Mouse (Mus musculus): ENCODE measurements around the gene Rnf10.

The Rnf10 gene

GRCm38 (mm10) chr5:115232516-115232915 lies 40.2 kb downstream of the Rnf10 start:
- POLR2A ChIA-PET: interaction anchor here in 3 of 4 experiments (0.6 to 4.4 kb wide), 56 partner anchors 8 to 442 kb away, joined by 3 to 35 read pairs (median 4); partner anchors contain the start of genes Cabp1 (in 2 of the 3), Dynll1 (in 1 of the 3), Hnf1a (in 1 of the 3) and Mlec (in 1 of the 3)
- CTCF ChIA-PET: interaction anchor here (0.5 to 3.2 kb wide), 24 partner anchors 12 to 1624 kb away, joined by 3 to 16 read pairs (median 3); partner anchors contain the start of gene Coq5 (in 1 of the 4)

GRCm38 (mm10) chr5:115231552-115232120 lies 41.1 kb downstream of the Rnf10 start:
- ChIA-PET CTCF (interaction anchor here (0.6 to 3.2 kb wide), 22 partner anchors 11 to 1623 kb away, joined by 3 to 16 read pairs (median 3); no protein-coding TSS in a partner anchor), POLR2A (interaction anchor here in 3 of 4 experiments (0.5 to 4.4 kb wide), 61 partner anchors 9 to 605 kb away, joined by 3 to 35 read pairs (median 4); partner anchors contain the start of genes Mlec (in 2 of the 3), Rnf10 (in 2 of the 3), Cabp1 (in 1 of the 3) and Coq5 (in 1 of the 3))

GRCm38 (mm10) chr5:115230830-115231551 lies 41.7 kb downstream of the Rnf10 start:
- ChIA-PET POLR2A (interaction anchor here in 3 of 4 experiments (0.5 to 4.4 kb wide), 54 partner anchors 10 to 604 kb away, joined by 3 to 35 read pairs (median 5); partner anchors contain the start of genes Cabp1 (in 2 of the 3), Mlec (in 2 of the 3), Rnf10 (in 2 of the 3) and Coq5 (in 1 of the 3)), CTCF (interaction anchor here in 3 of 4 experiments (0.6 to 3.2 kb wide), 18 partner anchors 10 to 251 kb away, joined by 3 to 16 read pairs (median 3); no protein-coding TSS in a partner anchor)

GRCm38 (mm10) chr5:115222485-115222884 lies 50.2 kb downstream of the Rnf10 start:
- ChIA-PET CTCF (interaction anchor here in 2 of 4 experiments (0.7 to 1.4 kb wide), 3 partner anchors 10 to 57 kb away, joined by 3 to 12 read pairs (median 4); no protein-coding TSS in a partner anchor), POLR2A (interaction anchor here in 2 of 4 experiments (1.1 to 2.0 kb wide), 4 partner anchors 14 to 35 kb away, joined by 3 to 6 read pairs (median 5); no protein-coding TSS in a partner anchor)

- POLR2A ChIA-PET: interaction anchor here in 3 of 4 experiments (0.6 to 2.0 kb wide), 13 partner anchors 9 to 317 kb away, joined by 3 to 6 read pairs (median 3); partner anchors contain the start of genes Acads (in 1 of the 3) and Mlec (in 1 of the 3)
- CTCF ChIA-PET: interaction anchor here in 3 of 4 experiments (0.5 to 1.4 kb wide), 11 partner anchors 9 to 1923 kb away, joined by 3 to 6 read pairs (median 4); no protein-coding TSS in a partner anchor
Measured at GRCm38 (mm10) chr5:115220931-115221640, 51.6 kb downstream of the Rnf10 start.

- ChIA-PET POLR2A (interaction anchor here in 2 of 4 experiments (0.7 to 1.7 kb wide), 9 partner anchors 9 to 38 kb away, joined by 3 to 7 read pairs (median 4); no protein-coding TSS in a partner anchor), CTCF (interaction anchor here in 2 of 4 experiments (0.6 to 1.8 kb wide), 2 partner anchors 18 to 31 kb away, joined by 3 to 4 read pairs; partner anchors contain the start of gene Pop5 (in 1 of the 2))
Measured at GRCm38 (mm10) chr5:115217998-115218397, 54.7 kb downstream of the Rnf10 start.

GRCm38 (mm10) chr5:115215273-115216185 lies 57.2 kb downstream of the Rnf10 start:
- POLR2A ChIA-PET: interaction anchor here (0.6 to 1.7 kb wide), 14 partner anchors 11 to 274 kb away, joined by 3 to 5 read pairs (median 3); partner anchors contain the start of genes Mlec (in 1 of the 4) and Pop5 (in 1 of the 4)
- CTCF ChIA-PET: interaction anchor here in 2 of 4 experiments (0.7 to 1.4 kb wide), 4 partner anchors 20 to 237 kb away, joined by 3 to 9 read pairs (median 6); partner anchors contain the start of genes Cabp1 (in 1 of the 2) and Pop5 (in 1 of the 2)

GRCm38 (mm10) chr5:115214864-115215263 lies 57.8 kb downstream of the Rnf10 start:
- ChIA-PET POLR2A (interaction anchor here (0.5 to 1.7 kb wide), 8 partner anchors 10 to 216 kb away, joined by 3 to 5 read pairs (median 4); partner anchors contain the start of gene Pop5 (in 1 of the 4)), CTCF (interaction anchor here in 2 of 4 experiments (0.7 to 1.4 kb wide), 4 partner anchors 20 to 236 kb away, joined by 3 to 9 read pairs (median 6); partner anchors contain the start of genes Cabp1 (in 1 of the 2) and Pop5 (in 1 of the 2))

GRCm38 (mm10) chr5:115212861-115213260 lies 59.8 kb downstream of the Rnf10 start:
- CTCF ChIA-PET: interaction anchor here (0.5 to 2.0 kb wide), 10 partner anchors 9 to 1160 kb away, joined by 3 to 5 read pairs (median 3); no protein-coding TSS in a partner anchor
- POLR2A ChIA-PET: interaction anchor here (0.6 to 2.8 kb wide), 17 partner anchors 8 to 311 kb away, joined by 3 to 16 read pairs (median 4); partner anchors contain the start of genes Cabp1 (in 1 of the 4) and Pop5 (in 1 of the 4)

- CTCF ChIA-PET: interaction anchor here in 2 of 4 experiments (0.7 to 2.0 kb wide), 4 partner anchors 9 to 31 kb away, joined by 3 to 5 read pairs (median 4); no protein-coding TSS in a partner anchor
- POLR2A ChIA-PET: interaction anchor here (0.6 to 2.8 kb wide), 13 partner anchors 9 to 234 kb away, joined by 3 to 16 read pairs (median 5); partner anchors contain the start of genes Cabp1 (in 1 of the 4) and Pop5 (in 1 of the 4)
Measured at GRCm38 (mm10) chr5:115212451-115212850, 60.2 kb downstream of the Rnf10 start.

- POLR2A ChIA-PET: interaction anchor here (0.5 to 3.1 kb wide), 22 partner anchors 10 to 1898 kb away, joined by 3 to 15 read pairs (median 4); partner anchors contain the start of gene Rnf10 (in 1 of the 4)
- CTCF ChIA-PET: interaction anchor here (0.5 to 4.0 kb wide), 54 partner anchors 9 to 1904 kb away, joined by 3 to 23 read pairs (median 4); partner anchors contain the start of genes Cabp1 (in 3 of the 4), Pop5 (in 2 of the 4) and Hnf1a (in 1 of the 4)
Measured at GRCm38 (mm10) chr5:115210380-115210779, 62.3 kb downstream of the Rnf10 start.

- ChIA-PET CTCF (interaction anchor here (0.5 to 4.0 kb wide), 19 partner anchors 8 to 730 kb away, joined by 3 to 23 read pairs (median 4); partner anchors contain the start of gene Cabp1 (in 2 of the 4)), POLR2A (interaction anchor here (0.6 to 7.7 kb wide), 50 partner anchors 10 to 1230 kb away, joined by 3 to 70 read pairs (median 4); partner anchors contain the start of genes Cabp1 (in 3 of the 4), Pop5 (in 2 of the 4), Dynll1 (in 1 of the 4) and Mlec (in 1 of the 4))
Measured at GRCm38 (mm10) chr5:115208601-115209000, 64.1 kb downstream of the Rnf10 start.

GRCm38 (mm10) chr5:115207892-115208291 lies 64.8 kb downstream of the Rnf10 start:
- ChIA-PET CTCF (interaction anchor here (0.5 to 4.0 kb wide), 32 partner anchors 9 to 1770 kb away, joined by 3 to 23 read pairs (median 4); partner anchors contain the start of genes Cabp1 (in 2 of the 4) and Tmem119 (in 1 of the 4)), POLR2A (interaction anchor here (0.6 to 7.7 kb wide), 52 partner anchors 10 to 283 kb away, joined by 3 to 70 read pairs (median 5); partner anchors contain the start of genes Cabp1 (in 4 of the 4), Pop5 (in 2 of the 4), Rnf10 (in 2 of the 4) and Dynll1 (in 1 of the 4))

- ChIA-PET CTCF (interaction anchor here (0.6 to 4.0 kb wide), 11 partner anchors 9 to 414 kb away, joined by 3 to 23 read pairs (median 6); partner anchors contain the start of gene Cabp1 (in 2 of the 4)), POLR2A (interaction anchor here in 3 of 4 experiments (0.6 to 7.7 kb wide), 29 partner anchors 9 to 284 kb away, joined by 3 to 70 read pairs (median 5); partner anchors contain the start of genes Cabp1 (in 3 of the 3), Rnf10 (in 2 of the 3) and Pop5 (in 1 of the 3))
Measured at GRCm38 (mm10) chr5:115207244-115207643, 65.5 kb downstream of the Rnf10 start.

All from embryonic stem cell, embryonic (primary cell).